Mouse (Mus musculus) heart, embryonic 16.5 days (tissue): ENCODE measurements around the gene Hnrnph1. TPM values are rescaled to one million over a fixed set of nuclear protein-coding genes. Genes with fewer than 3 reads are reported as not detected.

ENCODE experiments used
- ATAC-seq: fragments of 200-750 bp; cut with Nextera tagmentation; replicated peaks from 2 replicates; pipeline ENCODE4 v1.8.0; 2017; ENCODE audit warnings: moderate number of reproducible peaks; ENCODE audit not compliant: insufficient read depth, low FRiP score; ENCODE audit errors: extremely low read depth
- H3K27ac ChIP-seq: fragments of 300-500 bp; sonication (generic); 2 replicates; pipeline ENCODE4 v1.5.1; 2014; ENCODE audit warnings: mild to moderate bottlenecking, low read length, control low read depth, moderate library complexity
- H3K27me3 ChIP-seq: fragments of 300-500 bp; sonication (generic); 2 replicates; pipeline ENCODE4 v1.6.1; 2014; ENCODE audit warnings: low read length, mixed read lengths; ENCODE audit not compliant: control insufficient read depth, insufficient read depth
- H3K36me3 ChIP-seq: fragments of 300-500 bp; sonication (generic); 2 replicates; pipeline ENCODE4 v1.6.1; 2014; ENCODE audit not compliant: control insufficient read depth, insufficient read depth
- H3K4me1 ChIP-seq: fragments of 300-500 bp; sonication (generic); 2 replicates; pipeline ENCODE4 v1.6.1; 2014; ENCODE audit warnings: low read length, mixed read lengths; ENCODE audit not compliant: control insufficient read depth, insufficient read depth
- H3K4me2 ChIP-seq: fragments of 300-500 bp; sonication (generic); 2 replicates; pipeline ENCODE4 v1.6.1; 2014; ENCODE audit warnings: low read depth, mild to moderate bottlenecking, control low read depth, low read length
- H3K4me3 ChIP-seq: fragments of 300-500 bp; sonication (generic); 2 replicates; pipeline ENCODE4 v1.5.1; 2014; ENCODE audit warnings: mild to moderate bottlenecking, control low read depth, low read length
- H3K9ac ChIP-seq: fragments of 300-500 bp; sonication (generic); 2 replicates; pipeline ENCODE4 v1.6.1; 2014; ENCODE audit warnings: low read length, control low read depth
- H3K9me3 ChIP-seq: fragments of 300-500 bp; sonication (generic); replicated peaks from 2 replicates; pipeline ENCODE4 v1.6.1; 2016; ENCODE audit warnings: low read length; ENCODE audit not compliant: control insufficient read depth
- WGBS: fragments of 180-500 bp; shearing (Covaris S2); extraction: QIAGEN DNeasy Blood & Tissue Kit; methylation state at CpG from one replicate; pipeline ENCODE4 v1.1.7; 2014; 5-methylcytosine and 5-hydroxymethylcytosine counted together
- polyA plus RNA-seq: library from polyadenylated mRNA; unstranded; fragments of >200 nt; fragmentation: Nextera tagmentation; extraction: Ambion mirVana; gene quantifications from 2 replicates; pipeline ENCODE4 v1.2.1, GENCODE M21; 2015

The Hnrnph1 gene
- polyA plus RNA-seq, 1 experiment from 2014 or later = 252 TPM

DNA sequence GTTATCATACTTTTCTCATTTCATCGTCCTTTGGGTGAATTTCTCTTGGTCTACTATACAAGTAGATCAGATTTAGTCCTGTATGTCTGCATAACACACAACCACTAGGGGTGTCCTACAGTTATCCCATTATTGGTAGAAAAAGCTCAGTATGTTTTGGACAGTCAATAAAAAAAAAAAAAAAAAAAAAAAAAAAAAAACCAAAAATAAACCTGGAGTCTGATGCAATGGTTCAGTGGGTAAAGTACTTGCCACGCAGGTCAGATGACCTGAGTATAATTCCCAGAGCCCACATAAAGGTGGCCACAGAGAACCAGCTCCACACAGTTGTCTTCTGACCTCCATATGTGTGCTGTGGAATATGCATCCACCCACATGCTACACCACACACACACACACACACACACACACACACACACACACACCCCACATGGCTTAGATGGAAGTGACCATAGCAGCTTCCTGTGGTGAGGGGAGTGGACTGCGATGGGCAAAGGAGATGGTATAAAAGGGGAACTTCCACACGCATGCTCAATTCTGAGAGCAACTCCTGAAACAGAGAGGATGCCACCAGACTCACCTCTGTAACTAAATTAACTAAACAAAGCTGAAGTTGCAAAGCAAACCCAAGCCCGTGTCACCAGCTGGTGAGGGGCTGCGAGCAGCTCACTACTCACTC is 38.9 kb downstream of the Hnrnph1 start:
- no peaks in the 10 kb centered on the region for H3K9me3 ChIP-seq
- 82% methylated on average over 6 of the region's 6 CpGs for WGBS

DNA sequence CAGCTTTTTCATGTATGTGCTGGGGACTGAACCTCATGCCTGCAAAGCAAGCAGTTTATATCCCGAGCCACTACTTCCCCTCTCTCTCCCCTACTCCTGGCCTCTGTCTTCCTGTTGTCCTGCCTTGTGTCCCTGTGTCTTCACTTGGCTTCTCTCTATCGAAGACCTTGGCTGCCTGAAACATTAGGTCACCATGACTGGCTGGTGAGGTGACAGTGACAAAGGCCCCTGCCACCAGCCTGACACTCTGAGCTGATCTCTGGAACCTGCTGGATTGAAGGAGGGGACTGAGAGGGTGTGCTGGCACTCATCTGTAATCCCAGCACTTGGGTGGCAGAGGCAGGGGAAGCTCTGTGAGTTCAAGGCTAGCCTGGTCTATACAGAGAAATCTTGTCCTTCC is 41.1 kb downstream of the Hnrnph1 start:
- H3K4me1 ChIP-seq = peaks cover 4% of the 10 kb centered on the region; the same call in 1 of the 2 replicates
- no peak overlapping the region for H3K9ac ChIP-seq
- no peak overlapping the region for H3K4me3 ChIP-seq
- peaks cover 27% of the 10 kb centered on the region for H3K36me3 ChIP-seq
- no peaks in the 10 kb centered on the region; the same call in 1 of the 2 replicates for H3K9me3 ChIP-seq
- H3K4me2 ChIP-seq = no peak overlapping the region
- no peak overlapping the region for H3K27ac ChIP-seq
- H3K27me3 ChIP-seq = no peaks in the 10 kb centered on the region
- 43% methylated on average over 2 of the region's 2 CpGs for WGBS
- no peak for ATAC-seq

More for the DNA sequence above, 38.9 kb downstream of the Hnrnph1 start:
- no peaks in the 10 kb centered on the region for H3K27me3 ChIP-seq
- no peaks in the 10 kb centered on the region for H3K4me1 ChIP-seq
- no peak overlapping the region for H3K9ac ChIP-seq
- no peak overlapping the region for H3K4me2 ChIP-seq
- no peak for ATAC-seq
- no peak overlapping the region for H3K4me3 ChIP-seq
- H3K36me3 ChIP-seq = peaks cover 34% of the 10 kb centered on the region
- no peak overlapping the region for H3K27ac ChIP-seq

DNA sequence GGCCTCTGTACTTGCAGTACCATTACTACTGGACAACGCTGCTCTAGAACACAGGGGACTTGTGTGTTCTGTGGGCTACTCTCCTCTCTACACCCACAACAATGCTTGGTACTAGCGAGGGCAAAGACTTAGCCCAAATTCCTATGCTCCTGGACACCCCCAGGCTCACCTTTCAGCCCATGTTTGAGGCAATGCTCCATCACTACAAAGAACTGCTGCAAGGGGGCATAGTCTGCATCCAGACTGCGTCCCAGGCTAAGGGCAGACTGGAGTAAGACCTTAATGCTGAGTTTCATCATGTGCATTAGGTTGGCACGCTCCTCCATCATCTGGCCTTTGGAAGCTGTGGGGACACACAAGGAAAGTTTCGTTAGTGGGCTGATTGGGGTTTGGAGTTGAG is 44.7 kb downstream of the Hnrnph1 start:
- no peak for ATAC-seq
- 52% methylated on average over 5 of the region's 5 CpGs for WGBS

DNA sequence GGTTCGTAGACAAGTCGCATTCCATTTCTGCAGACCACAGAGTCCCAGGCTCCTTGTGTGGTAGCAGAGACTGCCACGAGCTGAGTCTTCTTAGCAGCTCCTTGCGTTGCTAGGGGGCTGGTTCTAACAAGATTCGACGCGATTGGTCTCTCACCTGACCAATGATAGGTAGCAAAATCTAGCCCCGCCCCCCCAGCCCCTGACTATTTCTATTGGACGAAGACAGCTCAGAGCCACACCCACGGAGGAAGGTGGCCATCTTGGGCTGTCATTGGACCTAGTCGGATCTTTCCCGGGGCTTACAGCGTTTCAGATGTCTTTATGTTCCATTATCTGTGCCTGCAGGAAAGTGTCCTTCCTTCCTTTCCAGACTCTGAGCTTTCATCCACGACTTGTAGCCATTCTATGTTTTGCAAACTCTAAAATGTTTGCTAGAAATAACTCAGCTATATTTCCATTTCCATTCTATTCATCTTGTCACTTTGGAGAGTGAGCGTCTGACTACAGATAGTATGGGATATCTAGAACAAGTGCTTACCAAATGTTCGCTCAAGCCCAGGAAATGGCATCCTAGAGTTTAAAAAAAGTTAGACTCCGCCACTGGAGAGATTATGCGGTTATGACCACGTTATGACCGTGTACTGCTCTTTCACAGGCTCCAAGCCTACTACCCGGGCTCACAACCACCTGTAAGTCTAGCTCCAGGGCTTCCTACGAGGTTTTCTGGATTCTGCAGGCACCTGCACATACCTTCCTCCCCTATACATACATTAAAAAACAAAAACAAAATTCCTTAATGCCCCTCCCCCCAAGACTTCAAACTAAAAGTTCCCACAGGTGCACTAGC is 45.4 kb downstream of the Hnrnph1 start:
- Histone ChIP-seq H3K9ac (peak overlapping the region; percentile 23; the same call in 1 of the 2 replicates), H3K27me3 (no peaks in the 10 kb centered on the region), H3K4me2 (peak overlapping the region; percentile 71), H3K4me3 (peak overlapping the region; percentile 43), H3K36me3 (peaks cover 13% of the 10 kb centered on the region), H3K27ac (peak overlapping the region; percentile 38; the same call in 1 of the 2 replicates), H3K9me3 (no peaks in the 10 kb centered on the region; the same call in 1 of the 2 replicates), H3K4me1 (peaks cover 4% of the 10 kb centered on the region)
- WGBS = 23% methylated on average over 22 of the region's 22 CpGs
- ATAC-seq = peak; percentile 82

More for the DNA sequence above, 44.7 kb downstream of the Hnrnph1 start:
- peak overlapping the region; percentile 43 for H3K4me3 ChIP-seq
- H3K27ac ChIP-seq = no peak overlapping the region
- H3K4me1 ChIP-seq = peaks cover 4% of the 10 kb centered on the region
- H3K9ac ChIP-seq = peak overlapping the region; percentile 23; the same call in 1 of the 2 replicates
- peak overlapping the region; percentile 71 for H3K4me2 ChIP-seq
- H3K9me3 ChIP-seq = no peaks in the 10 kb centered on the region; the same call in 1 of the 2 replicates
- H3K27me3 ChIP-seq = no peaks in the 10 kb centered on the region
- H3K36me3 ChIP-seq = peaks cover 17% of the 10 kb centered on the region

DNA sequence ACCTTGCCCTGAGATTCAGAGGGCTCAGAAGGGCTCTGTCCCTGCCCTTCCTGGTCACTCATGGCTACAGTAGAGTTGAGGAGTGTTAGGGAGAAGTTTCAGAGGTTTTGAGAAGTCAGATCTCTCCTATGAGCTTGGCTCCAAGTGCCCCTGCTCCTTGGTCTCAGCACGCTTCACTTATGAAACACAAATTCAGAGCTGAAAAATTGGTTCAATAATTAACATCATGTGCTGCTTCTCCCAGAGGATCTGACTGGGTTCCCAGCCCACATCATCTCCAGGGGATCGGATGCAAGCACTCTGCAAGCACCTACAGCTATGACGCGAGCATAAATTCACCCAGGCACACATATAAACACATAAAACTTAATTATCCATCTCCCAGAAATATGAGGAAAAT is 49.3 kb downstream of the Hnrnph1 start:
- peaks cover 9% of the 10 kb centered on the region for H3K4me1 ChIP-seq
- no peaks in the 10 kb centered on the region; the same call in 1 of the 2 replicates for H3K9me3 ChIP-seq
- no peaks in the 10 kb centered on the region for H3K27me3 ChIP-seq
- no peak overlapping the region for H3K27ac ChIP-seq
- H3K4me2 ChIP-seq = no peak overlapping the region
- WGBS = 90% methylated on average over 4 of the region's 4 CpGs
- no peak for ATAC-seq
- H3K36me3 ChIP-seq = no peaks in the 10 kb centered on the region
- no peak overlapping the region for H3K9ac ChIP-seq
- no peak overlapping the region for H3K4me3 ChIP-seq

DNA sequence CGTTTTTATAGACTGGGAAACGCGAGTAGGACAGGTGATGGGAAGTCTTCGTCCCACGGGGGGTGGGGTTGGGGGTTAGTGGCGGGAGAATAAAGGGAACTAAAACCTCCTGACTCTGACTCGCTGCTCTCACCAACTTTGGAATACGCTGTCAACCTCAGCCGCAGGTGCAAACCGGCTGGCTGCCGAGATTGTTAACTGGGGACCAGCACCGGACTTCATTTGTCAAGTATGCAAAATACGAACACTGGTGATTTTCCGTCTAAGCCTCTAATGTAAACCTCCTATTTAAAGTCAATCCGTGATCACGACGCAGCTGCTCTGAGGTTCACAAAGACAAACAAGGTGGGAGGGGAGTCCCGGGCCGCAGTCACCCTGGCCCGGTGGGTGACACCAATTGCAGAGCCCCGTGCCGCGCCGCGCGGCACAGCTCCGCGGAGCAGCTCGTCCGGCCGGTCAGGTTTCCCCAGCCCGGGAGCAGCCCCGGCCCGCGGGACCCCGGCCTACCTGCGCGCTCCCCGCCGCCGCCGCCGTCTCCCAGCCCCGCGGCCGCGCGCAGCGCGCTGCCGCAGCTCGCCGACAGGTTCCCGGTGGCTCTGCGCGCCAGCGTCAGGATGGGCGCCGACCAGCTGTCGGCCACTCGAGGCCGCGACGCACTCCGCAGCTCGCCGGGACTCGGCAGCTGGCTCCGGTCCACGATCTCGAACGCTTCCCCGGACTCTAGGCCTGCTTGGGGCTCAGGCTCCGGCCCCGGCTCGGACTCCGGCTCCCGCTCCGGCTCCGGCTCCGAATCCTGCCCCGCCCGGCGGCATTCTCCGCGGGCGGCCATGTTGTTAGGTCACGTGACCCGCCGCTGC is 53.7 kb downstream of the Hnrnph1 start, which contains the start of gene Rufy1:
Gene Rufy1 (minus strand): TSS at position 849 of the 857 bp plus-strand sequence.
- Histone ChIP-seq H3K27me3 (no peaks in the 10 kb centered on the region), H3K9me3 (no peaks in the 10 kb centered on the region), H3K4me1 (peaks cover 11% of the 10 kb centered on the region), H3K9ac (peak within 1 kb of the TSS; percentile 93), H3K27ac (peak within 1 kb of the TSS; percentile 95), H3K36me3 (no peaks in the 10 kb centered on the region), H3K4me2 (peak within 1 kb of the TSS; percentile 83), H3K4me3 (peak within 1 kb of the TSS; percentile 76)
- ATAC-seq = peak; percentile 86
- under 1% methylated on average over 90 of the region's 90 CpGs for WGBS

DNA sequence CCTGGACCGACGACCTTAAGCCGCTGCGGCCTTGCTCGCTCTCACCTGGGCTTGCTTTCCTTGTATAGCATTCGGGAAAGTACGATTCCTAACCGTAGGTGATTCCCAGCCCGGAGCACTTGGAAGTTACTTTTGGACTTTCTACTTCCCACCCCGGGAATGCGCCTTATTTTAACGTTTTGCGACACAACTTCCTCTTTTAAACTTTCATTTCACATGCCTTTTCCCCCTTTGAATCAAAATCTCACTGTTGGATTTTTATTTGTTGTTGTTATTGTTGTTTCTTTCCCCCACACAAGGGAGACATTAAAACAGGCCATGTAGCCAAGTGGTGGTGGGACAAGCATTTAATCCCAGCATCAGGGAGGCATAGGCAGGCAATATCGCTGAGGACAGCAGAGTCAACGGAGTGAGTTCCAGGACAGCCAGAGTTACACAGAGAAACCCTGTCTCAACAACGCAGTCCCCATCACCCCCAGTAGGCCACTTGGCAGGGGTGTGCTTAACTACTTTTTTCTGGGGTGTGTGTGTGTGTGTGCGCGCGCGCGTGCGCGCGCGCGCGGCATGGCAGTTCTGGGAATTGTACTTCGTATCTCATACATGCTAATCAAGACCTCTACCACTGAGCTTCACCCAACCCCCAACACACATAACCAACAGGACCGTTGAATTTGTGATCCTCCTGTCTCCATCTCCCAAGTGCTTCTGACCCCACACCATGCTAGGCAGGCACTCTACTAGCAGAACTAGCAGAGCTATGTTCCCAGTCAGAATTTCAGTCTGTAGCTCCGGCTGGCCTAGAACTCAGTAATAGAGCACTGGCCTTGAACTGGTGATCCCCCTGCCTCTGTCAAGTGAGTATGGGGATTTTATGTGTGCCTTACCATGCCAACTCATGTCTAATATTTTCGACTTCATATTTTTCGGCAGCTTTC is 54.6 kb downstream of the Hnrnph1 start:
- Histone ChIP-seq H3K4me3 (peak overlapping the region; percentile 76), H3K4me2 (peak overlapping the region; percentile 83), H3K27me3 (no peaks in the 10 kb centered on the region), H3K27ac (peak overlapping the region; percentile 95), H3K36me3 (no peaks in the 10 kb centered on the region), H3K4me1 (peaks cover 11% of the 10 kb centered on the region), H3K9me3 (no peaks in the 10 kb centered on the region), H3K9ac (peak overlapping the region; percentile 93)
- WGBS = 27% methylated on average over 32 of the region's 32 CpGs
- no peak; the same call in none of the 2 replicates for ATAC-seq

DNA sequence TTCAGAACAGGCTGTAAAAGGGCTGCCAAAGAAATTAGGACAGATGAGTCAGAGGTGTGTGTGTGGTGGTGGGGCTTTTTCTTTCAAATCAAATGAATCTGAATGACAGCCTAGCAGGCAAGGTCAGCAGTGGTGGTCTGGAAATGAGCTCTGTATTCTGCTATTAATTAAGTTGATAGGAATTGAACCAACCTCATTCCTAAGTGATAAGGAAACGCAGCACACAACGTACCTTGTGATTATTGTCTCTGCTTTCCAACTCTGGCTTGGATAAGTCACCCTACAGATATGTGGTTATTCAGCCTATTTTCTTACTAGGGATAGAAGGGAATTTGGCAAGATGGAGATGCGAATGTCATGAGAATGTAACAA is 55.3 kb downstream of the Hnrnph1 start:
- H3K4me2 ChIP-seq = no peak overlapping the region; the same call in 1 of the 2 replicates
- no peak overlapping the region for H3K4me3 ChIP-seq
- H3K9me3 ChIP-seq = no peaks in the 10 kb centered on the region
- no peak overlapping the region for H3K27ac ChIP-seq
- H3K4me1 ChIP-seq = peaks cover 11% of the 10 kb centered on the region
- no peak overlapping the region for H3K9ac ChIP-seq
- ATAC-seq = no peak
- H3K36me3 ChIP-seq = no peaks in the 10 kb centered on the region
- H3K27me3 ChIP-seq = no peaks in the 10 kb centered on the region
- WGBS = 76% methylated on average over 3 of the region's 3 CpGs
